Mouse (Mus musculus): ENCODE measurements around the gene Sdhaf3.

GRCm38 (mm10) chr6:7038087-7038486 lies 82.3 kb downstream of the Sdhaf3 start:
- TF ChIP-seq CTCF (IDR thresholded peaks at IDR 0.05; ENCODE audit: borderline replicate concordance, insufficient read depth, low read depth, low read length) (no peak), POLR2A (IDR thresholded peaks at IDR 0.05; ENCODE audit: borderline replicate concordance, insufficient read depth, low read length) (no peak)

All from cerebellum, adult 2 months (tissue).